Mouse (Mus musculus): ENCODE measurements around the gene Alkbh4.

The Alkbh4 gene

DNA sequence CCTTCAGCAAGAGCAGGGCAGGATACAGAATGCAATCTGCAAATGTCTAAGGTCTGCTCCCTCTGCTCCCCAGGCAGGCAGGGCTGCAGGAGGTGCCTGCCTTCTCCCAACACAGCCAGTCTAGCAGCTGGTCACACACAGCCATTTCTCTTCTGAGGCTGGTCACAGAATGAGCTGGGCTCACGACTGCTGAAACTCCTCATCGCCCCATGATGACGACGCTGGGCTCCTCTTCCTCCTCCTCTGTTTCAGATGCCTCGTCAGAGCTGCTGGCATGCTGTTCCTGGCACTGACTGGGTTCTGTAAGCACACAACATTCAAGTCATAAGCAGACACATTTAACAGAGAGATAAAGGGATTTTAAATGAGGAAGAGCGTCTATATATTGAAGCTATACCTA, 45.3 kb downstream of the Alkbh4 start:
- no peak for DNase-seq (ENCODE audit: extremely low spot score)

DNA sequence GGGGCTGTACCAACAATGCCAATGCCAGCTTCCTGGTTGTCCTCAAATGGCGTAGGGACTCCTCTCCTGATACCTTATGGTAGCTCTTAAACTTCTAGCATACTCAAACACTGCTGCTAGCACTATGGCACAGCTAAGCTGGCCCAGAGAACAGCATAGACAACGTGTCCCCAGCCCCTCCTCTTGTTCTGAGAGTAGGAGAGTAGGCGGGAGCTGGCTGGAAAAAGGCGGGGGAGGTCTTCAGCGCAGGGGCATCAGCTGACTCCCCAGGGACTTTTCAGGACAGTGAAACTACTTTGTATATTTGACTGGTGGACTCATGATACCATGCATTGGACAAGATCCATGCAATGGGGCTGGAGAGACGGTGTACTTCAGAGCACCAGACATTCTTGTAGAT, 46.1 kb downstream of the Alkbh4 start:
- DNase-seq (ENCODE audit: extremely low spot score), result no peak

GRCm38 (mm10) chr5:136182830-136183229, 46.9 kb downstream of the Alkbh4 start:
- no peak for DNase-seq (ENCODE audit: extremely low spot score)

GRCm38 (mm10) chr5:136183766-136184165, 47.8 kb downstream of the Alkbh4 start:
- DNase-seq (ENCODE audit: extremely low spot score), result no peak

DNA sequence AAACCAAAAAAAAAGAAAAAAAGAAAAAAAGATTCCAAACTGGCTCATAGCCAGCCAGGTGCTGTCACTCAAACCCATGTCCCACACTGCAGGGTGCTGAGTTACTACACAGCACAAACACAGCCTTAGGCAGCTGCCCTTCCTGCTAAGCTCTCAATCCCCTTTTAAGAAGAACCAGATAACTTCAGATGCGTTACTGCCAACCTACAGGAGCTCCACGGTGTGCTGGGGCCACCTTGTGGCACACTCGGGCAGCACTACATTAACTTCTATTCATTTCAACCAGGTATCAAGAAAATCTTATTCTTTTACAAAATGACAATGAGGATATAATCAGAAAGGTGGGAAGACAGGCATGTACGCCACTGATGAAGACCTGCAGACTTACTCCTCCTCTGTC, 50.8 kb downstream of the Alkbh4 start:
- DNase-seq (ENCODE audit: extremely low spot score), result peak; percentile 17
